Mouse (Mus musculus): ENCODE data around the gene Xylt1. TPM values are rescaled to one million over a fixed set of nuclear protein-coding genes. Genes with fewer than 3 reads are reported as not detected.
A peak's percentile ranks its signal among the peaks of the same experiment; 100 is the strongest.

The Xylt1 gene
- polyA plus RNA-seq, 1 experiment from 2014 or later = 0.52 TPM

DNA sequence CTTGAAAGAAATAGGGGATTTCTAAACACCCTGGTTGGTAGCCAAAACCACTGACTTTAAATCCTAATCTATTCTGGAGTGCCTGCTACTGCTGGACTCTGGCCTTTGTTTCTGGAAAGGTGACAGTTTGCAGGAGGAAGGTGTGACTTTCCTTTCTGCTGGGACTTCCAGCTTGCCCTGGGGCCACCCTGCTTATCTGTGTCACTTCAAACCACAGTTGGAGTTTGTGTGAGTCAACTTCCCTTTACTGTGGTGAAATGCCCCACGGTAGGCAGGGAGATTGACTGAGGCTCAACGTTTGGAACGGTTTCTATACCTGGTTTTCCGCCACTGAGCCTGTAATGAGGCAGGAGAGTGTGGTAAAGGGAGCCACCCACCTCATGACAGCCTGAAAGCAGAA is 13.2 kb downstream of the Xylt1 start:
- Histone ChIP-seq H3K27me3 (replicated peaks; ENCODE audit: control insufficient read depth, insufficient read depth, low read length) (no peaks in the 10 kb centered on the region), H3K4me2 (replicated peaks; ENCODE audit: low read depth) (no peak overlapping the region; the same call in 1 of the 2 replicates), H3K36me3 (ENCODE audit: control insufficient read depth, insufficient read depth) (no peaks in the 10 kb centered on the region), H3K4me3 (ENCODE audit: low read depth, low read length) (no peak overlapping the region), H3K9me3 (ENCODE audit: control insufficient read depth) (no peaks in the 10 kb centered on the region), H3K27ac (ENCODE audit: low read depth, low read length) (no peak overlapping the region), H3K4me1 (replicated peaks; ENCODE audit: control insufficient read depth, insufficient read depth, low read length) (no peaks in the 10 kb centered on the region; the same call in 1 of the 2 replicates), H3K9ac (ENCODE audit: low read depth, low read length) (no peak overlapping the region)
- peak; percentile 63 for ATAC-seq
- WGBS = 30% methylated on average over 4 of the region's 4 CpGs
- TF ChIP-seq CTCF (IDR thresholded peaks at IDR 0.05; ENCODE audit: low read depth) = no peak

GRCm38 (mm10) chr7:117394380-117394779 is 13.6 kb downstream of the Xylt1 start:
- TF ChIP-seq CTCF (IDR thresholded peaks at IDR 0.05; ENCODE audit: low read depth) = no peak
- Histone ChIP-seq H3K27ac (ENCODE audit: low read depth, low read length) (no peak overlapping the region), H3K9me3 (ENCODE audit: control insufficient read depth) (no peaks in the 10 kb centered on the region), H3K4me1 (replicated peaks; ENCODE audit: control insufficient read depth, insufficient read depth, low read length) (no peaks in the 10 kb centered on the region; the same call in 1 of the 2 replicates), H3K27me3 (replicated peaks; ENCODE audit: control insufficient read depth, insufficient read depth, low read length) (no peaks in the 10 kb centered on the region), H3K9ac (ENCODE audit: low read depth, low read length) (no peak overlapping the region), H3K36me3 (ENCODE audit: control insufficient read depth, insufficient read depth) (no peaks in the 10 kb centered on the region), H3K4me3 (ENCODE audit: low read depth, low read length) (no peak overlapping the region), H3K4me2 (replicated peaks; ENCODE audit: low read depth) (no peak overlapping the region; the same call in 1 of the 2 replicates)
- ATAC-seq = no peak
- WGBS = 64% methylated on average over 6 of the region's 6 CpGs

GRCm38 (mm10) chr7:117395511-117395910 is 14.7 kb downstream of the Xylt1 start:
- H3K4me2 ChIP-seq (replicated peaks; ENCODE audit: low read depth) = no peak overlapping the region
- no peaks in the 10 kb centered on the region for H3K36me3 ChIP-seq (ENCODE audit: control insufficient read depth, insufficient read depth)
- no peak overlapping the region for H3K9ac ChIP-seq (ENCODE audit: low read depth, low read length)
- no peak overlapping the region for H3K27ac ChIP-seq (ENCODE audit: low read depth, low read length)
- TF ChIP-seq CTCF (IDR thresholded peaks at IDR 0.05; ENCODE audit: low read depth) = no peak
- H3K4me1 ChIP-seq (replicated peaks; ENCODE audit: control insufficient read depth, insufficient read depth, low read length) = no peaks in the 10 kb centered on the region
- no peaks in the 10 kb centered on the region for H3K27me3 ChIP-seq (replicated peaks; ENCODE audit: control insufficient read depth, insufficient read depth, low read length)
- H3K9me3 ChIP-seq (ENCODE audit: control insufficient read depth) = no peaks in the 10 kb centered on the region
- no peak for ATAC-seq
- 86% methylated on average over 6 of the region's 6 CpGs for WGBS
- no peak overlapping the region for H3K4me3 ChIP-seq (ENCODE audit: low read depth, low read length)

DNA sequence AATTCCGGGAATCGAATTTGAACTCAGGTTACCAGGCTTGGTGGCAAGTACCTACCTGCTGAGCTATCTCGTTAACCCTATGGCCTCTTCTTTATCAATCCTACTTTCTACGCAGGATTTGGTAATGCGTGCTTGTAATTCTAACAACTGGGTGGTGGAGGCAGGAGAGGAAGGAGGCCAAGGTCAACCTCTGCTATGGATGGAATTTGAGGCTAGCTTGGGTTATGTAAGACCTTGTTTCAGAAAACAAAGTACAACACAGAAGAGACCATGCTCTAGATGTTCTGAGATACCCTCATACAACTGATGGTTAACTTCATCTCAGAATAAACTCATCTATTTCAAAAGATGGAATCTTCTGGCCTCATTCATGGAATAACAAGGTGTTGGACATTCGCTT is 17.1 kb downstream of the Xylt1 start:
- ATAC-seq = no peak
- Histone ChIP-seq H3K27me3 (replicated peaks; ENCODE audit: control insufficient read depth, insufficient read depth, low read length) (no peaks in the 10 kb centered on the region), H3K27ac (ENCODE audit: low read depth, low read length) (no peak overlapping the region), H3K9me3 (ENCODE audit: control insufficient read depth) (no peaks in the 10 kb centered on the region), H3K9ac (ENCODE audit: low read depth, low read length) (no peak overlapping the region), H3K4me1 (replicated peaks; ENCODE audit: control insufficient read depth, insufficient read depth, low read length) (no peaks in the 10 kb centered on the region), H3K4me2 (replicated peaks; ENCODE audit: low read depth) (no peak overlapping the region), H3K36me3 (ENCODE audit: control insufficient read depth, insufficient read depth) (no peaks in the 10 kb centered on the region), H3K4me3 (ENCODE audit: low read depth, low read length) (no peak overlapping the region)
- no peak for TF ChIP-seq CTCF (IDR thresholded peaks at IDR 0.05; ENCODE audit: low read depth)
- 91% methylated on average over 6 of the region's 6 CpGs for WGBS

DNA sequence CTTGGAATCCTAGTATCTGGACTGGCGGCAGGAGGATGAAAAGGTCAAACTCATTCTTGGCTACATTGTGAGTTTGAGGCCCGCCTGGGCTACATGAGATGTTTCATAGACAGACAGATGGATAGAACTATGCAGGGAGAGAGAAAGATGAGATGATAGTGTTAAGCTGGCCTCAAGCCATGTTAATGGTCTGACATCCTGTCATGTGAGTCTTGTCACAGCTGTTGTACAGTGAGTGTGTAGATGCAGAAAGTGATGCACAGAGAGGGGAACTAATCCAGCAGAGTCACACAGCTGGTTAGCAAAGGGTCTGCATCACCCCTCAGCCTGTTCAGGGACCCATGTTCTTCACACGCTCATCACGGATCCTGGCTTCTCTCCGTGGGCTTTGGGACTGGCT is 19.2 kb downstream of the Xylt1 start:
- TF ChIP-seq CTCF (IDR thresholded peaks at IDR 0.05; ENCODE audit: low read depth) = no peak
- H3K36me3 ChIP-seq (ENCODE audit: control insufficient read depth, insufficient read depth) = no peaks in the 10 kb centered on the region
- WGBS = 90% methylated on average over 5 of the region's 5 CpGs

DNA sequence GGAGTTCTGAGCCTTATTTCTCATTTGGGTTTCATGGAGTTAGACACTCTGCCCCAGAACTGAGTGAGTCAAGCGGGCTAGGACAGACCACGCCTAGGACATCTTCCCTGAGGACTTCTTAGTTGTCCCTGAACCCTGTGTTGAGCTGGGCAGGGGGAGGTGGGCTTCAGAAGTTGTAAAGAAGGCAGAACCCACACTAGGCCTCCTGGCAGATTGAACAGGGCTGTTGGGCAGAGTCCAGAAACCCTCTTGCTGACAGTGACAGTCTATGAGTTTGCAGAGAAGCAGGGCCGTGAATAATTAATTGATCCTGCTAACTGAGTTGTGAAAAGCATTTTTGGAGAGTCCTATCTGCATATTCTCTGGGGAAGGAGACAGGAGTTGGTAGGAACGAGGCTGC is 20.8 kb downstream of the Xylt1 start:
- no peaks in the 10 kb centered on the region for H3K27me3 ChIP-seq (replicated peaks; ENCODE audit: control insufficient read depth, insufficient read depth, low read length)
- 74% methylated on average over 4 of the region's 4 CpGs for WGBS

More for the DNA sequence above, 19.2 kb downstream of the Xylt1 start:
- H3K9me3 ChIP-seq (ENCODE audit: control insufficient read depth) = no peaks in the 10 kb centered on the region
- no peak overlapping the region for H3K9ac ChIP-seq (ENCODE audit: low read depth, low read length)
- no peak overlapping the region for H3K4me2 ChIP-seq (replicated peaks; ENCODE audit: low read depth)
- H3K4me3 ChIP-seq (ENCODE audit: low read depth, low read length) = no peak overlapping the region
- H3K27ac ChIP-seq (ENCODE audit: low read depth, low read length) = no peak overlapping the region
- H3K4me1 ChIP-seq (replicated peaks; ENCODE audit: control insufficient read depth, insufficient read depth, low read length) = no peaks in the 10 kb centered on the region
- no peak for ATAC-seq
- H3K27me3 ChIP-seq (replicated peaks; ENCODE audit: control insufficient read depth, insufficient read depth, low read length) = no peaks in the 10 kb centered on the region

GRCm38 (mm10) chr7:117406336-117406735 is 25.6 kb downstream of the Xylt1 start:
- no peaks in the 10 kb centered on the region for H3K36me3 ChIP-seq (ENCODE audit: control insufficient read depth, insufficient read depth)
- H3K4me1 ChIP-seq (replicated peaks; ENCODE audit: control insufficient read depth, insufficient read depth, low read length) = no peaks in the 10 kb centered on the region
- H3K4me3 ChIP-seq (ENCODE audit: low read depth, low read length) = no peak overlapping the region
- ATAC-seq = no peak
- TF ChIP-seq CTCF (IDR thresholded peaks at IDR 0.05; ENCODE audit: low read depth) = no peak
- no peak overlapping the region for H3K9ac ChIP-seq (ENCODE audit: low read depth, low read length)
- H3K27me3 ChIP-seq (replicated peaks; ENCODE audit: control insufficient read depth, insufficient read depth, low read length) = no peaks in the 10 kb centered on the region
- no peak overlapping the region for H3K4me2 ChIP-seq (replicated peaks; ENCODE audit: low read depth)
- WGBS = 51% methylated on average over 3 of the region's 3 CpGs
- H3K9me3 ChIP-seq (ENCODE audit: control insufficient read depth) = no peaks in the 10 kb centered on the region
- no peak overlapping the region for H3K27ac ChIP-seq (ENCODE audit: low read depth, low read length)

More for the DNA sequence above, 20.8 kb downstream of the Xylt1 start:
- H3K4me3 ChIP-seq (ENCODE audit: low read depth, low read length) = no peak overlapping the region
- no peaks in the 10 kb centered on the region for H3K4me1 ChIP-seq (replicated peaks; ENCODE audit: control insufficient read depth, insufficient read depth, low read length)
- no peak overlapping the region for H3K9ac ChIP-seq (ENCODE audit: low read depth, low read length)
- no peak overlapping the region for H3K4me2 ChIP-seq (replicated peaks; ENCODE audit: low read depth)
- no peaks in the 10 kb centered on the region for H3K36me3 ChIP-seq (ENCODE audit: control insufficient read depth, insufficient read depth)
- no peaks in the 10 kb centered on the region for H3K9me3 ChIP-seq (ENCODE audit: control insufficient read depth)
- no peak for ATAC-seq
- no peak for TF ChIP-seq CTCF (IDR thresholded peaks at IDR 0.05; ENCODE audit: low read depth)
- H3K27ac ChIP-seq (ENCODE audit: low read depth, low read length) = no peak overlapping the region

Data from intestine, postnatal 0 days (tissue).